Mouse (Mus musculus): ENCODE data around the gene Ggps1. TPM values are rescaled to one million over a fixed set of nuclear protein-coding genes. Genes with fewer than 3 reads are reported as not detected.

The Ggps1 gene
- polyA plus RNA-seq, 1 experiment from 2014 or later: 33.7 TPM

DNA sequence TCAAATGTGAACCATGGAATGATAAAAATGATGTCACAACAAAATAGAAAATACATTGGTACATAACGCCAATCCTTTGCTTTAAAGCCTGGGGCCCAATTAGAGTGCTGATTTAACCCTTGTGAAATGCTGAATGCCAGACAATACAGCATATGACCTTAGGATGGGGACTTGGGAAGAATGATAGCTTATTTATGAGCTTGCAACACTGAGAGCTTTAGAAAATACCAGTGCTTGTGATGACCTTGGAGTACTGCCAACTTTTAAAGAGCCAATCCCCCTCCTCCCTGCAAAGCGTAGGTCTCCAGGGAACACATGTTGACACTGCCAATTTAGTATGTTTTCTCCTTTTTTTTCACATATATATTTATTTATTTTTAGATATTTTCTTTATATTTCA lies 60.6 kb downstream of the Ggps1 start:
- Histone ChIP-seq H3K27me3 (replicated peaks; ENCODE audit: insufficient read depth, low read length) (no peaks in the 10 kb centered on the region), H3K9me3 (ENCODE audit: low read length) (no peaks in the 10 kb centered on the region), H3K4me3 (ENCODE audit: low read depth, low read length) (no peak overlapping the region), H3K9ac (replicated peaks; ENCODE audit: low read depth) (no peak overlapping the region), H3K27ac (ENCODE audit: low read length) (no peak overlapping the region), H3K4me1 (ENCODE audit: insufficient read depth, low read depth, low read length) (no peaks in the 10 kb centered on the region), H3K4me2 (replicated peaks; ENCODE audit: low read depth, low read length) (no peak overlapping the region), H3K36me3 (ENCODE audit: insufficient read depth, low read length) (peaks cover 18% of the 10 kb centered on the region)
- peak; percentile 41 for DNase-seq (ENCODE audit: low spot score)
- WGBS: 53% methylated on average over 2 of the region's 2 CpGs
- ATAC-seq: no peak
- TF ChIP-seq CTCF (IDR thresholded peaks at IDR 0.05): no peak
- no peak for TF ChIP-seq EP300 (IDR thresholded peaks at IDR 0.05)

Other genes starting within 250 kb of the Ggps1 start
- gene B3galnt2, start 109.0 kb downstream of the Ggps1 start, polyA plus RNA-seq (2015; fragmentation: Nextera tagmentation; extraction: Ambion mirVana): 19.4 and 20.3 TPM in 2 replicates
- 37.1 and 38.0 TPM in 2 replicates for gene Tbce, start 23.9 kb downstream of the Ggps1 start, polyA plus RNA-seq (2015; fragmentation: Nextera tagmentation; extraction: Ambion mirVana)
- 60.3 and 67.9 TPM in 2 replicates for gene Arid4b, start 256 bp downstream of the Ggps1 start, polyA plus RNA-seq (2015; fragmentation: Nextera tagmentation; extraction: Ambion mirVana)